Mouse (Mus musculus): ENCODE data around the gene Mesd. TPM values are rescaled to one million over a fixed set of nuclear protein-coding genes. Genes with fewer than 3 reads are reported as not detected.
"Not testable (repeated sequence)": the region's sequence is repeated elsewhere in the genome, so short reads cannot be mapped to it uniquely, and the experiment has no call there.

Mesd gene
- polyA plus RNA-seq, 1 experiment from 2014 or later, result 119 TPM

GRCm38 (mm10) chr7:83883276-83884020 is 818 bp upstream of the Mesd start:
- Histone ChIP-seq H3K9ac (peak overlapping the region; percentile 81), H3K36me3 (peaks cover 16% of the 10 kb centered on the region), H3K4me3 (replicated peaks) (peak overlapping the region; percentile 79), H3K4me2 (peak overlapping the region; percentile 88), H3K4me1 (peaks cover 49% of the 10 kb centered on the region), H3K27me3 (no peaks in the 10 kb centered on the region), H3K9me3 (replicated peaks) (peaks cover 3% of the 10 kb centered on the region; the same call in 1 of the 2 replicates), H3K27ac (peak overlapping the region; percentile 98)
- peak; percentile 86 for ATAC-seq (replicated peaks; ENCODE audit: low FRiP score)
- WGBS, result under 1% methylated on average over 87 of the region's 91 CpGs

GRCm38 (mm10) chr7:83884921-83885532 is 761 bp downstream of the Mesd start:
- Histone ChIP-seq H3K27ac (peak overlapping the region; percentile 98), H3K27me3 (no peaks in the 10 kb centered on the region), H3K4me2 (peak overlapping the region; percentile 88), H3K36me3 (peaks cover 12% of the 10 kb centered on the region), H3K4me3 (replicated peaks) (peak overlapping the region; percentile 79), H3K9ac (peak overlapping the region; percentile 81), H3K9me3 (replicated peaks) (peaks cover 3% of the 10 kb centered on the region; the same call in 1 of the 2 replicates), H3K4me1 (peaks cover 34% of the 10 kb centered on the region)
- 45% methylated on average over 6 of the region's 6 CpGs for WGBS
- ATAC-seq (replicated peaks; ENCODE audit: low FRiP score), result no peak

- peaks cover 28% of the 10 kb centered on the region for H3K4me1 ChIP-seq
- no peak overlapping the region for H3K9ac ChIP-seq
- 91% methylated on average over 4 of the region's 4 CpGs for WGBS
- no peak for ATAC-seq (replicated peaks; ENCODE audit: low FRiP score)
- peaks cover 10% of the 10 kb centered on the region for H3K36me3 ChIP-seq
- H3K4me3 ChIP-seq (replicated peaks), result no peak overlapping the region
- H3K27me3 ChIP-seq, result no peaks in the 10 kb centered on the region
- peaks cover 3% of the 10 kb centered on the region; the same call in 1 of the 2 replicates for H3K9me3 ChIP-seq (replicated peaks)
- H3K4me2 ChIP-seq, result no peak overlapping the region
- H3K27ac ChIP-seq, result no peak overlapping the region
Observed at GRCm38 (mm10) chr7:83885835-83886234, 1.6 kb downstream of the Mesd start.

- 95% methylated on average over 6 of the region's 6 CpGs for WGBS
- Histone ChIP-seq H3K9me3 (replicated peaks) (peaks cover 3% of the 10 kb centered on the region; the same call in 1 of the 2 replicates), H3K27me3 (no peaks in the 10 kb centered on the region), H3K4me3 (replicated peaks) (no peak overlapping the region), H3K9ac (no peak overlapping the region), H3K4me1 (peaks cover 26% of the 10 kb centered on the region), H3K27ac (no peak overlapping the region), H3K36me3 (peaks cover 10% of the 10 kb centered on the region), H3K4me2 (no peak overlapping the region)
- ATAC-seq (replicated peaks; ENCODE audit: low FRiP score), result no peak
Observed at GRCm38 (mm10) chr7:83886366-83887129, 2.3 kb downstream of the Mesd start.

GRCm38 (mm10) chr7:83889383-83889782 is 5.1 kb downstream of the Mesd start:
- Histone ChIP-seq H3K4me3 (replicated peaks) (no peak overlapping the region), H3K27me3 (no peaks in the 10 kb centered on the region), H3K27ac (no peak overlapping the region), H3K4me2 (no peak overlapping the region), H3K4me1 (peaks cover 22% of the 10 kb centered on the region), H3K9ac (no peak overlapping the region), H3K9me3 (replicated peaks) (peaks cover 3% of the 10 kb centered on the region; the same call in 1 of the 2 replicates), H3K36me3 (no peaks in the 10 kb centered on the region; the same call in 1 of the 2 replicates)
- no peak for ATAC-seq (replicated peaks; ENCODE audit: low FRiP score)
- 56% methylated on average over 3 of the region's 3 CpGs for WGBS

- WGBS, result 89% methylated on average over 5 of the region's 5 CpGs
- peaks cover 21% of the 10 kb centered on the region for H3K4me1 ChIP-seq
- H3K27me3 ChIP-seq; H3K27ac ChIP-seq; H3K4me2 ChIP-seq; ATAC-seq (replicated peaks; ENCODE audit: low FRiP score); H3K9ac ChIP-seq; H3K9me3 ChIP-seq (replicated peaks); H3K4me3 ChIP-seq (replicated peaks); H3K36me3 ChIP-seq: not testable (repeated sequence)
Observed at GRCm38 (mm10) chr7:83889946-83890345, 5.7 kb downstream of the Mesd start.

GRCm38 (mm10) chr7:83891433-83892332 is 7.4 kb downstream of the Mesd start:
- H3K27me3 ChIP-seq, result no peaks in the 10 kb centered on the region
- ATAC-seq (replicated peaks; ENCODE audit: low FRiP score), result peak; percentile 99
- peak overlapping the region; percentile 73 for H3K4me3 ChIP-seq (replicated peaks)
- H3K36me3 ChIP-seq, result peaks cover 18% of the 10 kb centered on the region
- H3K4me1 ChIP-seq, result peaks cover 16% of the 10 kb centered on the region
- 2% methylated on average over 44 of the region's 44 CpGs for WGBS
- no peaks in the 10 kb centered on the region for H3K9me3 ChIP-seq (replicated peaks)
- peak overlapping the region; percentile 84 for H3K9ac ChIP-seq
- H3K27ac ChIP-seq, result peak overlapping the region; percentile 93
- H3K4me2 ChIP-seq, result peak overlapping the region; percentile 71

- Histone ChIP-seq H3K27ac (peak overlapping the region; percentile 93), H3K36me3 (peaks cover 21% of the 10 kb centered on the region), H3K4me2 (peak overlapping the region; percentile 71), H3K9me3 (replicated peaks) (no peaks in the 10 kb centered on the region), H3K9ac (peak overlapping the region; percentile 84), H3K27me3 (no peaks in the 10 kb centered on the region), H3K4me3 (replicated peaks) (peak overlapping the region; percentile 73), H3K4me1 (peaks cover 16% of the 10 kb centered on the region)
- peak; percentile 58 for ATAC-seq (replicated peaks; ENCODE audit: low FRiP score)
- under 1% methylated on average over 19 of the region's 21 CpGs for WGBS
Observed at GRCm38 (mm10) chr7:83892333-83892669, 8.0 kb downstream of the Mesd start.

- ATAC-seq (replicated peaks; ENCODE audit: low FRiP score), result no peak
- H3K9ac ChIP-seq, result no peak overlapping the region
- 98% methylated on average over 1 of the region's 1 CpGs for WGBS
- peaks cover 16% of the 10 kb centered on the region for H3K4me1 ChIP-seq
- H3K9me3 ChIP-seq (replicated peaks), result no peaks in the 10 kb centered on the region
- no peak overlapping the region for H3K27ac ChIP-seq
- H3K4me2 ChIP-seq, result no peak overlapping the region
- H3K4me3 ChIP-seq (replicated peaks), result no peak overlapping the region
- H3K27me3 ChIP-seq, result no peaks in the 10 kb centered on the region
- H3K36me3 ChIP-seq, result peaks cover 41% of the 10 kb centered on the region
Observed at GRCm38 (mm10) chr7:83894348-83894747, 10.1 kb downstream of the Mesd start.

GRCm38 (mm10) chr7:83896077-83896740 is 11.9 kb downstream of the Mesd start:
- H3K4me3 ChIP-seq (replicated peaks), result no peak overlapping the region
- no peaks in the 10 kb centered on the region for H3K9me3 ChIP-seq (replicated peaks)
- no peak for ATAC-seq (replicated peaks; ENCODE audit: low FRiP score)
- no peak overlapping the region for H3K9ac ChIP-seq
- H3K4me2 ChIP-seq, result no peak overlapping the region
- H3K27me3 ChIP-seq, result no peaks in the 10 kb centered on the region
- peaks cover 59% of the 10 kb centered on the region for H3K36me3 ChIP-seq
- no peak overlapping the region for H3K27ac ChIP-seq
- WGBS, result 96% methylated on average over 5 of the region's 5 CpGs
- peaks cover 16% of the 10 kb centered on the region for H3K4me1 ChIP-seq

- Histone ChIP-seq H3K4me1 (peaks cover 8% of the 10 kb centered on the region), H3K4me3 (replicated peaks) (no peak overlapping the region), H3K9ac (no peak overlapping the region), H3K4me2 (no peak overlapping the region), H3K27ac (no peak overlapping the region), H3K9me3 (replicated peaks) (no peaks in the 10 kb centered on the region), H3K36me3 (peaks cover 65% of the 10 kb centered on the region), H3K27me3 (no peaks in the 10 kb centered on the region)
- 95% methylated on average over 11 of the region's 11 CpGs for WGBS
- ATAC-seq (replicated peaks; ENCODE audit: low FRiP score), result no peak; the same call in 1 of the 2 replicates
Observed at GRCm38 (mm10) chr7:83898267-83898666, 14.0 kb downstream of the Mesd start.

All from kidney, embryonic 15.5 days (tissue).